Mouse (Mus musculus) urinary bladder, adult 18-20 months (tissue): ENCODE measurements around the gene Tomm20.
"Not testable (repeated sequence)": the region's sequence is repeated elsewhere in the genome, so short reads cannot be mapped to it uniquely, and the experiment has no call there.

Source experiments
- DNase-seq, 2 experiments: peaks; one replicate each; pipeline ENCODE4 v3.0.0; 2022; ENCODE audit warnings: low spot score in 2 of 2, mixed read lengths in 2 of 2

Tomm20 gene

DNA sequence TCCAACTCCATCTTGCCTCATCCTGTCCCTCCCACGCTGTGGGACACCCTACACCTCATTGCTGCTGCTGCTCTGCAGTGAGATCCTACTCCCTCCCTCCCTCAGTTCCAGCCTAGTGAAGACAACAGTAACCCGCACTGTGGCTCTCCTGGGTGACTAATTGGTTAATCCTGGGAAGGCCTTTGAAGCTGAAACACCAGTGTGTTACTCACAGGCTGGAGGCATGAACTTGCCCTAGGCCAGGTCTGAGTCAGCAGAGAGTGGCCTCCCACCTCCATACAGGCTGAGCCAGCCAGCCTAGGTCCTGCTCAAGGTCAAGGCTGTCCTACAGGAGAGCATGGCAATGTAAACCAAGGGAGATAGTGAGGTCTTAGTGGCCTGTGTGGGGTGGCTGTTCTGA is 26.4 kb downstream of the Tomm20 start:
- peak in 1 of 2 experiments; percentile 67 for DNase-seq

DNA sequence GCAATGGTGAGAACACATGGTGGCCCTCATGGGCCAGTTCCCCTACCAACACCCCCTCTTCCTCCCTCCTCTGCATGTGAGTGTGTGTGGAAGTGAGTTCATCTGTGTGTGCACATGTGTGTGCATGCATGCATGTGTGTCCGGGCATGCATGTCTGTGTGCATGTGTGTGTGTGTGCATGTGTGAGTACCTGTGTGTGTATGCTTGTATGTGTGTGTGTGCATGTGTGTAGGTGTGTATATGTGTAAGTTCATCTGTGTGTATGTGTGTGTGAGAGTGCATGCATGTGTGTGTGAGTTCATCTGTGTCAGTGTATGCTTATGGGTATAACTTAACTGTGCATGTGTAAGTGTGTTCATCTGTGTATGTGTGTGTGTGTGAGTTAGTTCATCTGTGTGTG is 27.3 kb downstream of the Tomm20 start:
- DNase-seq: no peak

DNA sequence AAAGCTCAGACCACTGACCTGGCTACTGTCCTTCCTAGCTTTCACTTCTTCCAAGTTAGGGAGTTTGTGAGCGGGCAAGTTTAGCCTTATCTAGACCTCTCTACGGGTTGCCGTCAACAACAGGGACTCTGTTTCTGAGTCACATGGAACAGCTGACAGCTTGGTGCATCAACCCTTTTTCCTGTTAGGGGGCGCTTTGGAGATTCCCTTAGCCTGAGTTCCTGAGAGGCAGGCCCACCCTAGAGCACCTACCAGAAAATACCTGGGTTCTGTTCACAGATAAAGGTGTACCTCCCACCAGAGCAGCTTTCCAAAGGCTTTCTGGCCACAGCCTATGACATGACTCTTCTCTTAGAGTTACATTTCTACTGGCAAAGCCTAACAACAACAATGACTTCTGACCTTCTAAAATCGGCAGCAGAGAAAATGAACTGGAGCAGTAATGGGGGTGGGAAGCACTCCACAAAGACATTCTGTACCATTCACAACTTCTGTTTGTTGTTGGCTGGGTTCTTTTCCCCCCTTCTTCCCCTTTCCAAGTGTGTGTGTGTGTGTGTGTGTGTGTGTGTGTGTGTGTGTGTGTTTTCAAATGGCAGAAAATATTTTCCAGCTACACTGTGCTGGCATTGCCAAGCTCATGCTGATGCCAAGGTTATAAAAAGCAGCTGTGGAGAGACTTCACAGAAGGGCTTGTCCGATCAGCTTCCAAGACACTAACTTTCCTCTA is 28.3 kb downstream of the Tomm20 start:
- no peak for DNase-seq

DNA sequence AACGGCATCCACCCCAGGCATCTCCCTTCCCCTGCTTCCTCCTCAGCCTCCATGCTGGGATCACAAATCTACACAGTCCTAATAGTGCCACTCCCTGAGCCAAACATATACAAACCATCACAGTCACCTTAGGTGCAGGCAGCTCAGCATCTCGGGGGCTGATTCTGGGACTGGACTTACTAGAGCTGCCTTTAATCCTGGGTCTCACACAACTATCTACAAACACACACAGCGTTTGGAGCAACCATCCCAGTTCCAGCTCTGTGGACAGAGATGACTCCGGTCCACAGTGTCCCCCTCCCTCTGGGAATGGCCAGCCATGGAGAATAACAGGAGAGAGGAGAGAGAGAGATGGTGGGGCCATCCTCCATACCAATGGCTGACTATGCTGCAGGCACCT is 29.0 kb downstream of the Tomm20 start:
- DNase-seq: no peak

DNA sequence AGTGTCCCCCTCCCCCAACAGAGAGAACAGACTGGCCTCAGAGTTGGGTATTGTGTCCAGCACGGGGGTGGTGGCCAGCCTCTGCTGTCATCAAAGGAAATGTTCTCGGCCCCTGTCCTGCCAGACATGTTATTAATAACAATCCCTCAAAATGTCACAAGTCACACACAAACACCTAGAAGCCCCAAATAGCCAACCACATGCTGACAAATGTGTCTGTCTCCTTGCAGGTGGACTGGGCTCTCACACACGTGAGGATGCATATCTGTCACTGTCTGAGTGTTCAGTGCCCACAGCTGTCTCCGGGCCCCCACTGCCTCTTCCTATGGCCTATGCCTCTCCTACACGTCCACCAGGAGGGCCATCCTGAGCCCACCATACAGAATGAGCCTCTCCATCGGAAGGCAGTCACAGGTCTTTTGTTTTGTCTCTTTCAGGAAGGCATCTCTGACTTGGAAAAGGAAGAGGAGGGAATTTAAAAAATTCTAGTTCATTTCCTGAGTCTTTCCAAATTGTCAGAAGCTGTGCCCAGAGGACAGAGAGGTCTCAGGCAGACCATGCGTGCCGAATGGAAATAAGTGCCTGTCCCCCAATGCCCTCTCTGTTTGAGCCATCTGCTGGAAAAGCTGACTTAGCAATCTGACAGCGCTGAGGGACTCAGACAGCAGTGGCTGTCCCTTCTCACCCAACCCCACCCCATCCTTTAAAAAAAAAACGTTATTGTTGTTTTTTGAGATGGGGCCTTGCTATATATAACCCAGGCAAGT is 30.9 kb downstream of the Tomm20 start:
- DNase-seq: no peak

DNA sequence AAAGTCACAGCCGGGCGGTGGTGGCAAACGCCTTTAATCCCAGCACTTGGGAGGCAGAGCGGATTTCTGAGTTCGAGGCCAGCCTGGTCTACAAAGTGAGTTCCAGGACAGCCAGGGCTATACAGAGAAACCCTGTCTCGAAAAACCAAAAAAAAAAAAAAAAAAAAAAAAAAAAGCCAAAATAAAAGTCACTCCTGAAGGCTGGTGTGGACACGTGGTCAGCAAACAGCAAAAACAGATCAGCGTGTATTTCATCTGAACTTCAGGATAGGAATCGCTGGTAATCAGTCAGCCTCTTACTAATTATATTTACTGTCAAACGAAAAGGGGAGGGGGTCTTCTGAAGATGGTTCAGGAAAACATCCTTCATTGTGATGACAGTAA is 31.5 kb downstream of the Tomm20 start:
- not testable (repeated sequence) for DNase-seq

DNA sequence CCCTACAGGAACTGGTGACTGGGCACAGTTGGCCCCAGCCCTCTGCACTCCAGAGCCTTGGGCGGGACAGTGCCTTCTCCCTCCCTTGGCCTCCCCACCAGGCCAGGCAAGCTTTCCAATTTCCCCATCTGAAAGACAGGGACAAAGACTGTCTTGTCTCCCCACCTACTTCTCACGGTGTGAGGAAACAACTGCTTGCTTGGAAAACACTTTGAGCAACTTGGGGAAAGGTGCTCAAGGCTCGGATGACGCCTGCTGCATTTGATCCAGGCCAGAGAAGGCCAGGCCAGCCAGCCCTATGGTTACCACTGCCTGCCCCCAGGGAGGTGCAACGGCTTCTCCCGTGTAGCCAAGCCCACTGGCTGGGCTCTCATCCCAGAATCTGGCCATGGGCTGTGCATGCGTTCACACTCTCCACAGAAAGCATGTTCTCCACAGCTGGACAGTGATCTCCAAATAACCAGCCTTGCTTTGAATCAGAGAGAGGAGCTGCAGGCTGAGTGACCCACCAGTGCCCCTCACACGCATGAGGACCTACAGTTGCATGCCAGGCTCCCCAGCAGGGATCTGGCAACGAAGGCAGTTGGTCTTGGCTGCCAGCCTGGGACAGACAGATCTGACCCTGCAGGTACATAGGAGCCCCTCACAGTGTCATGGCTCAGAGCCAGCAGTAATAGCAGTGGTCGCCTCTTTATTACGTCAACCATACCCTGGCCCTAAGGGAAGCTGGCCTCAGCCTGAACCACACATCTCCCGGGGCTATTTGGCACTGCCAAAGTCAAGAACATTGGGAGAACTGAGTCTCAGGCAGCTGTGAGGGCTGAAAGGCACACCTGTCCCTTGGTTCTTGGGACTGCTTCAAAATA is 32.2 kb downstream of the Tomm20 start:
- DNase-seq: peak in 1 of 2 experiments; percentile 25

DNA sequence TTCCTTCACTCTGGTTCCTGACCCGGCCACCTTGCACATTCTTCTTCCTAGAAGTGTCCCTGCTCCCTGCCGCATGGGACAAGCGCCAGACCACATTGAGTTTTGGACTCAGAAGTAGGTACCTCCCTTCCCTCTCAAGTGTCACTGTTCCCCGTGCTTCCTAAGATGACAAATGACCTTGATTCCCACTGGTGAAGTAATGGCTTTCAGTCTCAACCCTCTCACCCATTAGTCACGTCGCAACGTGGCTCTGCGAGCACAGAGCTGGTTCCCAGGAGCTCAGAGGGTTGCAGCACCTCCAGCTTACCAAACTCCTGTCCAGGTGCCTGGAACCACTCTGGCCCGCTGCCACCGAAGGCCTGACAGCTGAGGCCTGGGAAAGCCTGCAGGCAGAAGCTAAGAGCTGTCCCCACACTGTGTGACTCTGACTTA is 36.3 kb downstream of the Tomm20 start:
- no peak for DNase-seq

DNA sequence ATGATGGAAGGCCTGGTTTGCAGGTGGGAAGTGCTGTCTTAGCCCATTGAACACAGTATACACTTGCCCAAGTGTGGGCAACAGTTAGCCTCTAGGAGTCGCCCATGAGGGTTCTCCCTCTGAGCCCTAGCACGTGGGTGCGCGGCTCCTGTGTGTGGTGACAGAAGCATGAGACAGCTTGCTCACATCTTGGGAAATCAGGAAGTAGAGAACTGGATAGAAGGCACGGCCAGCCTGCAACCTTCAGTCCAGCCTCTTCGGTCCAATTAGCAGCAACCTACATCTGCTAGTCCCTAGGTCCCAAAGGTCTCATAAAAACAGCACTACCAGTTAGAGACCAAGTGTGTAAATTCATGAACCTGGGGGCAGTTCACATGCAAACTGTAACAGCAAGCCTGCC is 36.8 kb downstream of the Tomm20 start:
- DNase-seq: no peak

DNA sequence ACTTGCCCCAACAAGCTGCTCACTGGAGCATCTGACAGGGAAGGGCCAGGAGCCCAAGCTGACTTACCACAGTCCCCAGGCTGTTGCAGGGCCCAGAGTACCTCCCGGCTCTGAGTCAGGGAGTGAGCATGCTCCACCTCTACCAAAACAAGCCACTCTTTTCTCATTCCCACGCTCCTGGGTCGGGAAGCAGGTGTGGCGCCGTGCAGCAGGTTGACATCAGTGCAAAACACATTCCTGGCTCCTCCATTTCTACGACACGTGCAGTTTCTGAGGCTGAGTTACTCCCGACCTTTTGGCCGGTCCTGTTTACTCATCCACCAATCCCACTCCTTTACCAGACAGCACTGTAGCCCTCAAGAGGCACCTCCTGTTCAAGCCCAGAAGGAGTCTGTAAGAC is 37.7 kb downstream of the Tomm20 start:
- DNase-seq: peak in 1 of 2 experiments; percentile 33

DNA sequence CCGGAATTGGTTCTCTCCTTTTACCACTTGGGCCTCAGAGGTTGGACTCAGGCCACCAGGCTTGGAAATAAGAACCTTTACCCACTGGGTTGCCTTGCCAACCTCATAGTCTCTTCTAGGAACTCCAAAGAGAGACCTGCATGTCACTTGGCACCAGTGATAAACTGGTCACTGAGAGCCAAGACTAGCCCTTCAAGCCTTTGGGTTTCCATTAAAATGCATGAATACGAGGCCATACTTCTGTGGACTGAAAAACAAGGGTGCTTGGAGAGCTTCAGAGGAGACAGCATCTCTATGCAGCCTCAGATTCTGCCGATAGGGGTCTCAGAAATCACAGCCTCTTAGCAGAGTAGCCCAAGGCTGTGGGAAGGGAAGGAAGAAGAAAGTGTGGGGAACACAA is 38.3 kb downstream of the Tomm20 start:
- DNase-seq: no peak

DNA sequence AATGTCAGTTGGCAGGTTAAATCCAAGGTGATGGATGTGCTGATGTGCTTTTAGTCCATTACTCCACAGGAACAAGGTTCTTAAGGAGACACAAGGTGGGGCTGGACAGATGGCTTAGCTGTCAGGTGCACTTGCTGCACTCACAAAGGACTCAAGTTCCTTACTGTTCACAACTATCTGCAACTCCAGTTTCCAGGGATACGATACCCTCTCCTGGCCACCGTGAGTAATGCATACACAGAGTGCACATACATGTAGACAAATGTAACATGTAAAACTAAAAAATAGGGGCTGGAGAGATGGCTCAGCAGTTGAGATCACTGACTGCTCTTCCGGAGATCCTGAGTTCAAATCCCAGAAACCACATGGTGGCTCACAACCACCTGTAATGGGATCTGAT is 40.3 kb downstream of the Tomm20 start:
- DNase-seq: no peak

DNA sequence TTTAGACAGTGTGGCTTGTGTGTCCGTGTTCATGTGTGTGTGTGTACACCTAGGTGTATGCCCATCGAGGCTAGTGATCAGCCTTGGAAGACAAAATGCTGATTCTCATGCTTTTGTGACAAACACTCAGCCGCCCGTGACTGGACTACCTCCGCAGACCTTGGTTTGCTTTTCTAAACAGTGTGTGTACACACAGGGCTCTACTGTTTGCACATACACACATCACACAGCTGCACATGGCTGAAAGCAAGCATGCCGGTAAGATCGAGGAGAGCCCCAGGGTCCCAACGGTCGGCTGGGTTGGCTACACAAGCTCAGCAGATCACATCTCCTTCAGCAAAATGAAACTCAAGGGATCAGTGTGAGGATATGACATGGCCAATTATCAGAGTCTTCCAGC is 41.7 kb downstream of the Tomm20 start:
- no peak for DNase-seq

DNA sequence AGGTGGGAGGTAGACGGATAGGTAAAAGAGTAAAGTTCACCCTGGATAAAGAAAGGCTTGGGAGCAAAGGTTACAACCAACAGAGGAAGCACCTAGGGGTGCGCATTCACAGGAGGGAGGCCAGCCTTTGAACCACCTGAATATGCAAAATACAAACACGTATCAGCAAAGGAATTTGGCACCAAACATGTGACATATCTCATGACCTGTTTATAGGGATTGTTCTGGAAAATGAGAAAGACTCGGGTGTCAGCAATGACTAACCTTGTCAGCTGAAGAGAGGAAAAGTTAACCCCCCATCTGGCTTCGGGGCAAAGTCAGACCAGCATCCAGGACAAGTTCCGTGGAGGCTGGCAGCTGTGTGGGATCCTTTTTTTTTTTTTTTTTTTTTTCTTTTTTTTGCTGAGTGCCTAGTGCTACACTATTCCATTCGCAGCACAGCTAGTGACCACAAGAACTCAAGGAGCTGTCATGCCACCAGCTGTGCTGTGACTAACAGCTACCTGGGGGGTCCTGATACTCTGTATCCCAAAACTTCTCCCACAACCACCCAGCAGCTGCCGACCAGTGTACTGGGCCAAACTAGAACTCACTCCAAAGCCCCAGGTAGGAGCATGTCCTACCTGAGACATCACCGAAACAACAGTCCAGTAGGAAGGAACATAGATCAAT is 42.3 kb downstream of the Tomm20 start:
- no peak for DNase-seq

DNA sequence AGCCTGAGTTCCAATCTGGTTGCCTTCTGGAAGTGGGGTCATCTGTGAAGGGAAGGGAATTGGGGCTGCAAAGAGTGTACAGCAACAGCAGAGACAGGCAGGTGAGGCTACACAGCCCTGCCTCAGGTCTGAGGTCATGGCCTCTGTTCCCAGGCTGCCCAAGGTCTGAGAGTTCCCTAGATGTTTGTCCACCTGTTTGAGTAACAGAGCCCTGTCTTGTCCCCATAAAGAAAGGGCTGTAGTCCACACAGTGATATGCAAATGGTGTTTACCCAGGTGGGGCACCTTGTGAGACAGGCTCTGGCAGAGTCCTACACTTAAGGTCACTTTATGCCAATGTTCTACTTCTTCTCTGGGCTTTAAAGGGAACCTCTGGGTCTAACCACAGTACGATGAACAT is 44.0 kb downstream of the Tomm20 start:
- DNase-seq: peak in 1 of 2 experiments; percentile 49

DNA sequence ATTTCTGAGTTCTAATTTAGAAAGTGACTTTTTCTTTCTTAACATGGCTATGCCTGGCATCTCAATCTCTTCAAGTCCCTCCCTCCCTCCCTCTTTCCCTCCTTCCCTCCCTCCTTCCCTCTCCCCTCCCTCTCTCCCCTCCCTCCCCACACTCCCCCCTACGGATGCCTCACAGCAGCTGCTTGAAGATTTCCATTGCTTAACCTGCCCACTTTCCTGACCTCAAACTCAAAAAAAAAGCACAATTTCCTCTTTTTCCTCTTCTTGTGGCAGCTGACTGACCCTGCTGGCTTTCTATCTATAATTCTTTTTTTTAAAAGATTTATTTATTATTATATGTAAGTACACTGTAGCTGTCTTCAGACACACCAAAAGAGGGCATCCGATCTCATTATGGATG is 44.6 kb downstream of the Tomm20 start:
- no peak for DNase-seq

DNA sequence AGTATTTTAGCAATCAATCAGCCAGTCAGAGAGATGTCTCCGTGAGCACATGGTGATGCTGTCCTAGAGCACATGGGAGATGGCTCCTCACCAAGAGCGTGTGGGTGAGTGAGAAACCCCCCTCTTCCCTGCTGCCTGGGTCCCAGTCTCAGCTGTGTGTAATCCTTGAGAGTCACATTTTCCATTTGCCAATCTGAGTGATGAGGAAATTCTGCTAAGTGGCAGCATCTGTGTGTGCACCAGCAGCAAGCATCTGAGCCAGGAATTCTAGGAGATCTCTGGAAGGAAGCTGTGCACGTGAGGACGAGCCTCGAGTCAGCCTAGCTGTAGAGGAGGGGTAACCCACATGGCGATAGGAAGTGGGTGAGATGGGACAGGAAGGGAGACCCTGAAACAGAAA is 50.5 kb downstream of the Tomm20 start:
- no peak for DNase-seq

DNA sequence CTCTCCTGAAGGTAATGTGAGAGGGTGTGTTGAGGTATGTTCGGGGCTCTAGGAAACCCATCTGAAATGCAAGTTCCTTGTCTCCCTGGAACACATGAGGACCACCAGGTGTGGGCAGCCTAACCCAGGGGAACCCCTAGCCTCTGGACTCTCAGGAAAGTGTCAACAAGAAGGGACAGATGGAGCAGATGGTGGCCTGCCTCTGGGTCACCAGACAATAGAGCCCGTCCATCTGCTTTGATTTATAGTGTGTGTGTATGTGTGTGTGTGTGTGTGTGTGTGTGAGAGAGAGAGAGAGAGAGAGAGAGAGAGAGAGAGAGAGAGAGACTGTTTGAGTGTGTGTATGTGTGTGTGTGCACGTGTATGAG is 58.0 kb downstream of the Tomm20 start:
- no peak for DNase-seq

DNA sequence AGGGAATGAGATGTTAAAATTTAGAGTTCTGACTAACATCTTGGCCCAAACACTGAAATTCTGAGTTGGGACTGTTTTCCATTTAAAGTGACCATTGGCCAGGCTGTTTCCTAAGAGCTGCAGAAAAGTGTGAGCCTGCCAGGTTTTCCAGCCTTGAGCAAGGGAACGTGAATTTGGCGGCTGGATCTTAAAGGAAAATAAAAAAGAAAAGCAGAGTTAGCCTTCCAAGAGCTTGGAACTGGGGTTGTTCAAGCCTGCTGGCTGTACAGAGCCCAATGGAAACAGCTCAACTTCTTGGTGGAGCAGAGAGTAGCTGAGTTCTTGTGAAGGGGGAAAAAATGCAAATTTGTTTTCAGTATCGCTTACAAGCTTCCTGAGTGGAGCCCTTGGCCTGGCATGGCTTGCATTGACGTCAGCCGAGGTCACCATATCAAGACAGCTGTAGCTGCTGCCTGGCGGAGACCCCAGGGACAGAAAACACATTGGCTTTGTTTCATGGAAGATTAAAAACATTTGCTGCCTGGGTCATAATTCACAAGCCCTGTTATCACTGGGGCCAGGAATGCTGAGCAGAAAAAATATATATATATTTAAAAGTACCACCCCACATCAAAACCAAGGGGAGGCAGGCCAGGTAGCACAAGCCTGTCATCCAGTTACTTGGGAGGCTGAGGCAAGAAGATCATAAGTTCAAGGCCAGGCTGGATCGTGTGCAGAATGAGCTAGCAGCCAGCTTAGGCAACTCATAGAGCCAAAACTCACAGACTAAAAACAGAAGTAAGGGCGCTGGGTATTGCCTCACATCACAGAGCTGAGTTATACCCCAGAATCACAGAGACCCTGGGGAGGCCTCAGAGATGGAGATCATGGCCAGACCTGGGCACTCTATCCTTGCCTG is 58.7 kb downstream of the Tomm20 start:
- DNase-seq: peak in 1 of 2 experiments; percentile 73

DNA sequence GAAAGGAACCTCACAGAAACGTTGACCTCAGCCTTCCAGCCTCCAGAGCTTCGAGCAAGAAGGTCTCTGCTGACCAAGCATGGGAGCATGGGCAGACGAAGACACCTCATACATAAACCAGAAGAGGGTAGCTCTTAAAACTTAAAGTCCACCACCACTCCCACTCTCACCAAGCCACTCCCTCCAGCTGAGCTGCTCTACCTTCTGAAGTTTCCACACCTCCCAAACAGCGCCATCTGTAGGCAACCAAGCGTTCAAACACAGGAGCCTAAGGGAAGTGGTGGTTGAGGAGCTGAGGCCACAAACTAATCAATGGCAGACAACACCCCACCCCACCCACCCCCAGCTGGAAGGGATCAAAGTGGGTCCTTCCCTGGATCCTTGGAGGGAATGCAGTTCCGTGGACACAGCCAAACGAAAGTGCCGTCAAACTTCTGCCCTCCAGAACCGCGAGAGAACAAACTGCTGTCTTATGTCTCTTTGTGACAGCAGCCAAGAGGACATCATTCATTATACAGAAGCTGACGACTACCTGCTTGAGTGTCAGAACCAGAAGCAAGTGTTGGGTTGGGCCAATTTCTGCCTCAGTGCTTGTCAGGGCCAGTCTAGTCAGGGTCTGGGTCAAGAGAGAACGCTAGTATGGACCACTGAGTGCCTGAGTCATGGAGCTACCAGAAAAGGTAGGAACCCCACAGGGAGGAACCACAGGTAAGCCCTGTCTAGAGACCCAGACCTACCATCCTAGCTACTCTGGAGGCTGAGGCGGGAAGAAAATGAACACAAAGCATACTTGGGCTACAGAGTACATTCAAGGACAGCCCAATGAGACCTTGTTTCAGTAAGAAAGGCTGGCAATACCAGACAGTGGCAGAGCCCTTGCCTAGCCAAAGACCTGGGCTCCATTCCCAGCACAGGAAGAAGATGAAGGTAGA is 59.8 kb downstream of the Tomm20 start:
- DNase-seq: no peak
